Mouse (Mus musculus) liver, embryonic 12.5 days (tissue): ENCODE measurements around the gene Uts2r. TPM values are rescaled to one million over a fixed set of nuclear protein-coding genes. Genes with fewer than 3 reads are reported as not detected.

Experiments used
- polyA plus RNA-seq: library from polyadenylated mRNA; unstranded; fragments of >200 nt; fragmentation: Nextera tagmentation; extraction: Ambion mirVana; gene quantifications from 2 replicates; pipeline ENCODE4 v1.2.1, GENCODE M21; 2016

Uts2r gene
- polyA plus RNA-seq, 1 experiment from 2014 or later: not detected

Other genes with a start within 250 kb of the Uts2r start
- 2.9 and 3.2 TPM in 2 replicates for gene Ccdc57, start 227.4 kb upstream of the Uts2r start, polyA plus RNA-seq
- 166 and 170 TPM in 2 replicates for gene Slc16a3, start 211.8 kb upstream of the Uts2r start, polyA plus RNA-seq
- gene Csnk1d, start 168.9 kb upstream of the Uts2r start, polyA plus RNA-seq: 58.4 and 61.1 TPM in 2 replicates
- gene Cd7, start 120.9 kb upstream of the Uts2r start, polyA plus RNA-seq: 0.33 and 0.54 TPM in 2 replicates
- 0.14 TPM in 1 of 2 replicates, not detected in the other for gene Sectm1b, start 96.7 kb upstream of the Uts2r start, polyA plus RNA-seq
- gene Sectm1a, start 79.1 kb upstream of the Uts2r start, polyA plus RNA-seq: 0.37 and 0.43 TPM in 2 replicates
- 0.17 and 0.20 TPM in 2 replicates for gene Tex19.2, start 41.6 kb upstream of the Uts2r start, polyA plus RNA-seq
- 0.31 and 0.44 TPM in 2 replicates for gene Tex19.1, start 14.1 kb upstream of the Uts2r start, polyA plus RNA-seq
- 3.5 and 3.7 TPM in 2 replicates for gene Hexdc, start 44.2 kb downstream of the Uts2r start, polyA plus RNA-seq
- gene Ogfod3, start 44.4 kb downstream of the Uts2r start, polyA plus RNA-seq: 16.7 and 17.0 TPM in 2 replicates
- gene Cybc1, start 69.1 kb downstream of the Uts2r start, polyA plus RNA-seq: 22.4 and 25.2 TPM in 2 replicates
- 120 and 121 TPM in 2 replicates for gene Narf, start 77.0 kb downstream of the Uts2r start, polyA plus RNA-seq
- 6.2 and 6.5 TPM in 2 replicates for gene Foxk2, start 99.7 kb downstream of the Uts2r start, polyA plus RNA-seq
- 29.4 and 31.1 TPM in 2 replicates for gene Wdr45b, start 194.2 kb downstream of the Uts2r start, polyA plus RNA-seq
- gene Rab40b, start 228.0 kb downstream of the Uts2r start, polyA plus RNA-seq: 0.63 and 0.87 TPM in 2 replicates